Mouse (Mus musculus) midbrain, embryonic 11.5 days (tissue): ENCODE data around the gene Tbc1d1. TPM values are rescaled to one million over a fixed set of nuclear protein-coding genes. Genes with fewer than 3 reads are reported as not detected.
A peak's percentile ranks its signal among the peaks of the same experiment; 100 is the strongest.

Source experiments
- ATAC-seq: fragments of 200-750 bp; cut with Nextera tagmentation; 2 replicates; pipeline ENCODE4 v1.8.0; 2017; ENCODE audit warnings: moderate TSS enrichment, moderate library complexity; ENCODE audit not compliant: low FRiP score
- DNase-seq: peaks from one replicate; pipeline ENCODE4 v3.0.0; 2015; ENCODE audit warnings: low spot score; ENCODE audit errors: missing footprints
- H3K27ac ChIP-seq: fragments of 300-500 bp; sonication (generic); 2 replicates; pipeline ENCODE4 v1.5.1; 2014; ENCODE audit warnings: low read depth, low read length
- H3K27me3 ChIP-seq: fragments of 300-500 bp; sonication (generic); 2 replicates; pipeline ENCODE4 v1.6.1; 2014; ENCODE audit warnings: mild to moderate bottlenecking, low read length, moderate library complexity, mixed read lengths; ENCODE audit not compliant: control insufficient read depth, insufficient read depth
- H3K36me3 ChIP-seq: fragments of 300-500 bp; sonication (generic); 2 replicates; pipeline ENCODE4 v1.6.1; 2014; ENCODE audit warnings: mild to moderate bottlenecking, low read length, moderate library complexity, mixed read lengths; ENCODE audit not compliant: control insufficient read depth, insufficient read depth
- H3K4me1 ChIP-seq: fragments of 300-500 bp; sonication (generic); 2 replicates; pipeline ENCODE4 v1.6.1; 2014; ENCODE audit warnings: low read length; ENCODE audit not compliant: control insufficient read depth, insufficient read depth
- H3K4me2 ChIP-seq: fragments of 300-500 bp; sonication (generic); 2 replicates; pipeline ENCODE4 v1.6.1; 2014; ENCODE audit warnings: mild to moderate bottlenecking, moderate library complexity
- H3K4me3 ChIP-seq: fragments of 300-500 bp; sonication (generic); 2 replicates; pipeline ENCODE4 v1.5.1; 2014; ENCODE audit warnings: low read depth, low read length
- H3K9ac ChIP-seq: fragments of 300-500 bp; sonication (generic); 2 replicates; pipeline ENCODE4 v1.6.1; 2014; ENCODE audit warnings: low read length
- H3K9me3 ChIP-seq: fragments of 300-500 bp; sonication (generic); 2 replicates; pipeline ENCODE4 v1.6.1; 2016; ENCODE audit warnings: low read length; ENCODE audit not compliant: control insufficient read depth
- WGBS: fragments of 180-500 bp; shearing (Covaris S2); extraction: QIAGEN DNeasy Blood & Tissue Kit; methylation state at CpG from one replicate; pipeline ENCODE4 v1.1.7; 2014; 5-methylcytosine and 5-hydroxymethylcytosine counted together
- polyA plus RNA-seq: library from polyadenylated mRNA; unstranded; fragments of >200 nt; fragmentation: Nextera tagmentation; extraction: Ambion mirVana; gene quantifications from 2 replicates; pipeline ENCODE4 v1.2.1, GENCODE M21; 2014

The Tbc1d1 gene
- polyA plus RNA-seq, 1 experiment from 2014 or later: 21.0 TPM

- Histone ChIP-seq H3K4me2 (no peak overlapping the region), H3K9ac (no peak overlapping the region), H3K4me3 (no peak overlapping the region), H3K27me3 (no peaks in the 10 kb centered on the region), H3K36me3 (peaks cover 1% of the 10 kb centered on the region; the same call in 1 of the 2 replicates), H3K27ac (no peak overlapping the region), H3K9me3 (peaks cover 1% of the 10 kb centered on the region; the same call in 1 of the 2 replicates), H3K4me1 (peaks cover 25% of the 10 kb centered on the region)
- 68% methylated on average over 4 of the region's 4 CpGs for WGBS
- DNase-seq (no peak), ATAC-seq (no peak)
Measured at GRCm38 (mm10) chr5:64301246-64301645, 145.1 kb downstream of the Tbc1d1 start.

- Histone ChIP-seq H3K27me3 (no peaks in the 10 kb centered on the region), H3K9me3 (peaks cover 6% of the 10 kb centered on the region; the same call in 1 of the 2 replicates), H3K4me1 (no peaks in the 10 kb centered on the region), H3K9ac (no peak overlapping the region), H3K4me2 (no peak overlapping the region), H3K36me3 (peaks cover 2% of the 10 kb centered on the region), H3K27ac (no peak overlapping the region), H3K4me3 (no peak overlapping the region)
- DNase-seq (no peak), ATAC-seq (no peak)
- WGBS: 97% methylated on average over 2 of the region's 2 CpGs
Measured at GRCm38 (mm10) chr5:64307289-64307688, 151.2 kb downstream of the Tbc1d1 start.

- Histone ChIP-seq H3K9me3 (no peaks in the 10 kb centered on the region), H3K4me3 (no peak overlapping the region), H3K4me1 (peaks cover 19% of the 10 kb centered on the region), H3K27ac (no peak overlapping the region), H3K9ac (no peak overlapping the region), H3K27me3 (no peaks in the 10 kb centered on the region), H3K4me2 (no peak overlapping the region), H3K36me3 (no peaks in the 10 kb centered on the region; the same call in 1 of the 2 replicates)
- ATAC-seq (no peak), DNase-seq (no peak)
- 84% methylated on average over 5 of the region's 5 CpGs for WGBS
Measured at GRCm38 (mm10) chr5:64312295-64312694, 156.2 kb downstream of the Tbc1d1 start.

- DNase-seq: no peak
- H3K36me3 ChIP-seq: no peaks in the 10 kb centered on the region; the same call in 1 of the 2 replicates
- no peak overlapping the region for H3K4me3 ChIP-seq
- H3K27me3 ChIP-seq: no peaks in the 10 kb centered on the region
- no peaks in the 10 kb centered on the region for H3K9me3 ChIP-seq
- peak overlapping the region; percentile 93 for H3K27ac ChIP-seq
- no peak overlapping the region for H3K9ac ChIP-seq
- WGBS: 75% methylated on average over 1 of the region's 1 CpGs
- peak; percentile 38; the same call in 1 of the 2 replicates for ATAC-seq
- H3K4me1 ChIP-seq: peaks cover 19% of the 10 kb centered on the region
- no peak overlapping the region for H3K4me2 ChIP-seq
Measured at GRCm38 (mm10) chr5:64313481-64313880, 157.4 kb downstream of the Tbc1d1 start.

GRCm38 (mm10) chr5:64314288-64315052 is 158.4 kb downstream of the Tbc1d1 start:
- Histone ChIP-seq H3K4me2 (no peak overlapping the region), H3K4me1 (peaks cover 19% of the 10 kb centered on the region), H3K36me3 (no peaks in the 10 kb centered on the region; the same call in 1 of the 2 replicates), H3K4me3 (no peak overlapping the region), H3K9ac (peak overlapping the region; percentile 42), H3K9me3 (no peaks in the 10 kb centered on the region), H3K27me3 (no peaks in the 10 kb centered on the region), H3K27ac (peak overlapping the region; percentile 93)
- 19% methylated on average over 6 of the region's 6 CpGs for WGBS
- ATAC-seq: peak; percentile 87
- DNase-seq: peak; percentile 93

GRCm38 (mm10) chr5:64315088-64315487 is 159.0 kb downstream of the Tbc1d1 start:
- 88% methylated on average over 1 of the region's 1 CpGs for WGBS
- ATAC-seq (peak; percentile 31; the same call in 1 of the 2 replicates), DNase-seq (no peak)
- Histone ChIP-seq H3K27ac (peak overlapping the region; percentile 93), H3K9ac (no peak overlapping the region), H3K4me1 (peaks cover 19% of the 10 kb centered on the region), H3K36me3 (no peaks in the 10 kb centered on the region; the same call in 1 of the 2 replicates), H3K27me3 (no peaks in the 10 kb centered on the region), H3K9me3 (no peaks in the 10 kb centered on the region), H3K4me3 (no peak overlapping the region), H3K4me2 (no peak overlapping the region)

GRCm38 (mm10) chr5:64323286-64323685 is 167.2 kb downstream of the Tbc1d1 start:
- Histone ChIP-seq H3K27me3 (no peaks in the 10 kb centered on the region), H3K4me1 (peaks cover 9% of the 10 kb centered on the region), H3K9ac (no peak overlapping the region), H3K9me3 (no peaks in the 10 kb centered on the region), H3K4me3 (no peak overlapping the region), H3K4me2 (no peak overlapping the region), H3K36me3 (no peaks in the 10 kb centered on the region), H3K27ac (no peak overlapping the region)
- ATAC-seq: no peak
- 84% methylated on average over 4 of the region's 4 CpGs for WGBS
- DNase-seq: no peak

- 94% methylated on average over 12 of the region's 12 CpGs for WGBS
- H3K4me2 ChIP-seq: no peak overlapping the region
Measured at GRCm38 (mm10) chr5:64324353-64324752, 168.2 kb downstream of the Tbc1d1 start.

GRCm38 (mm10) chr5:64324920-64325319 is 168.8 kb downstream of the Tbc1d1 start:
- no peak overlapping the region for H3K4me2 ChIP-seq
- H3K27ac ChIP-seq: no peak overlapping the region
- no peaks in the 10 kb centered on the region for H3K36me3 ChIP-seq
- H3K4me3 ChIP-seq: no peak overlapping the region
- ATAC-seq (no peak), DNase-seq (no peak)
- no peak overlapping the region for H3K9ac ChIP-seq
- peaks cover 9% of the 10 kb centered on the region for H3K4me1 ChIP-seq
- 80% methylated on average over 8 of the region's 8 CpGs for WGBS
- no peaks in the 10 kb centered on the region for H3K9me3 ChIP-seq
- H3K27me3 ChIP-seq: no peaks in the 10 kb centered on the region

More at GRCm38 (mm10) chr5:64324353-64324752, 168.2 kb downstream of the Tbc1d1 start:
- ATAC-seq (no peak), DNase-seq (no peak)
- Histone ChIP-seq H3K36me3 (no peaks in the 10 kb centered on the region), H3K27me3 (no peaks in the 10 kb centered on the region), H3K4me3 (no peak overlapping the region), H3K4me1 (peaks cover 9% of the 10 kb centered on the region), H3K9ac (no peak overlapping the region), H3K27ac (no peak overlapping the region), H3K9me3 (no peaks in the 10 kb centered on the region)
